Mouse (Mus musculus) central nervous system, embryonic 18 days (tissue): Measurements from ENCODE around the gene Kif23. TPM values are rescaled to one million over a fixed set of nuclear protein-coding genes. Genes with fewer than 3 reads are reported as not detected.

Experiments used
- polyA plus RNA-seq: library from polyadenylated mRNA; depleted of rRNA; stranded (reverse); fragments of >200 nt; gene quantifications from 2 replicates; pipeline ENCODE4 v1.2.3, GENCODE M21; 2012; rRNA removed

Kif23 gene
- polyA plus RNA-seq = 11.5 and 11.7 TPM in 2 replicates

GRCm38 (mm10) chr9:61946623-61947401 is at the start of gene Kif23:
Gene Kif23, minus strand, starts transcription at chr9:61946774.

GRCm38 (mm10) chr9:61914203-61914916 is 32.2 kb downstream of the Kif23 start, which contains the start of gene Rplp1:
Gene Rplp1, minus strand, starts transcription at chr9:61914542.

Other genes starting within 250 kb of the Kif23 start
- 5,257 and 5,525 TPM in 2 replicates for gene Rplp1, start 32.2 kb downstream of the Kif23 start, polyA plus RNA-seq
- 0.19 and 0.29 TPM in 2 replicates for gene Paqr5, start 80.1 kb upstream of the Kif23 start, polyA plus RNA-seq
- 14.2 and 15.1 TPM in 2 replicates for gene Glce, start 175.9 kb upstream of the Kif23 start, polyA plus RNA-seq